Mouse (Mus musculus): ENCODE data around the gene Ate1. TPM values are rescaled to one million over a fixed set of nuclear protein-coding genes. Genes with fewer than 3 reads are reported as not detected.

Gene Ate1
- 62.7 TPM for polyA plus RNA-seq (2017; shearing (Covaris generic))

DNA sequence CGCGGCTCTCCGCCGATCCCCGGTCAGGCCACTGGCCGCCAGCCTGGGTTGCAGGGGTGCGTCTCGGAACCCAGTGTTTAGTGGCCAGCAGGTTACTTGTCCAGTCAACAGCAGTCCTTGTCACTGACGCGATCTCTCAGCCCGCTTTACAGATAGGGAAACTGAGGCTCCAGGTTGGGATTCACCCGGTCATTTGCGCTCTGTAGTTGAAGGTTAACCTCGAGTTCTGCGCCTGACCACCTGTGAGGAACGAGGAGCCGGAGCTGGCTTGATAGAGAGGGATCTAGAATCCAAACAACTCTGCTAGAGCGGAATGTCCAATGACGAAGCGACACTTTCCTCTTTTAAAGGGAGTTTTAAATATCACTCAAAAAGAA is at the start of gene Ate1:
TSS of gene Ate1 (minus strand) at position 321 of the 377 bp plus-strand sequence.

Other genes starting within 250 kb of the Ate1 start
- 165 TPM for gene Nsmce4a, start 52.7 kb upstream of the Ate1 start, polyA plus RNA-seq (2017; shearing (Covaris generic))
- 5.8 TPM for gene Tacc2, start 57.1 kb upstream of the Ate1 start, polyA plus RNA-seq (2017; shearing (Covaris generic))